In genomic region chr2:153161684-153162080, GRCm38 (mm10) we compare ENCODE assay signal across 8 mouse cellular contexts. TPM values are rescaled to one million over a fixed set of nuclear protein-coding genes. Genes with fewer than 3 reads are reported as not detected.
DNase-seq lines count a peak whose midpoint lies in the region; ATAC-seq and TF ChIP-seq lines count a peak whose summit lies in the region.

No protein-coding gene starts in this region.

- TF ChIP-seq POLR2A in lung, adult 2 months (IDR thresholded peaks at IDR 0.05; ENCODE audit: borderline replicate concordance, extremely low read depth, low read depth, low read length): no peak

- no peak for DNase-seq in lung, adult 2 months
- no peak for DNase-seq in lung, postnatal 10 days
- DNase-seq in embryonic facial prominence, embryonic 10.5 days (ENCODE audit: low spot score): no peak
- no peak for DNase-seq in spleen, adult 18-20 months
- DNase-seq in urinary bladder, postnatal 10 days (ENCODE audit: low spot score): no peak
- no peak for DNase-seq in left cerebral cortex, postnatal 4 days

- peak overlapping the region; percentile 94 for H3K4me3 ChIP-seq in lung, adult 2 months (replicated peaks; ENCODE audit: extremely low read depth, low read depth, low read length)
- H3K4me3 ChIP-seq in embryonic facial prominence, embryonic 10.5 days: peak overlapping the region; percentile 96
- peak overlapping the region; percentile 72 for H3K4me3 ChIP-seq in hindbrain, embryonic 15.5 days
- peak overlapping the region; percentile 81 for H3K4me3 ChIP-seq in midbrain, embryonic 13.5 days (replicated peaks)

- ATAC-seq in hindbrain, embryonic 15.5 days (ENCODE audit: low FRiP score, low read depth): peak; percentile 70
- ATAC-seq in midbrain, embryonic 13.5 days: peak; percentile 76

- intact Hi-C loops in left cerebral cortex, postnatal 4 days (cut with DNase I): no loop called here

- peaks cover 24% of the 10 kb centered on the region for H3K36me3 ChIP-seq in embryonic facial prominence, embryonic 10.5 days (replicated peaks)
- H3K36me3 ChIP-seq in hindbrain, embryonic 15.5 days: no peaks in the 10 kb centered on the region
- no peaks in the 10 kb centered on the region for H3K36me3 ChIP-seq in midbrain, embryonic 13.5 days

- TF ChIP-seq CTCF in lung, adult 2 months (IDR thresholded peaks at IDR 0.05; ENCODE audit: insufficient read depth, low read length): no peak

- peak overlapping the region; percentile 72 for H3K9ac ChIP-seq in hindbrain, embryonic 15.5 days
- H3K9ac ChIP-seq in midbrain, embryonic 13.5 days (replicated peaks): peak overlapping the region; percentile 92

- peaks cover 27% of the 10 kb centered on the region for H3K27me3 ChIP-seq in embryonic facial prominence, embryonic 10.5 days (replicated peaks; ENCODE audit: low read depth, poor library complexity, severe bottlenecking)
- no peaks in the 10 kb centered on the region for H3K27me3 ChIP-seq in hindbrain, embryonic 15.5 days
- no peaks in the 10 kb centered on the region for H3K27me3 ChIP-seq in midbrain, embryonic 13.5 days

- under 1% methylated on average over 16 of the region's 16 CpGs for WGBS in lung, adult 2 months
- WGBS in embryonic facial prominence, embryonic 10.5 days: 1% methylated on average over 16 of the region's 16 CpGs
- 0% methylated on average over 16 of the region's 16 CpGs for WGBS in hindbrain, embryonic 15.5 days
- WGBS in midbrain, embryonic 13.5 days: 0% methylated on average over 16 of the region's 16 CpGs

- H3K9me3 ChIP-seq in embryonic facial prominence, embryonic 10.5 days: no peaks in the 10 kb centered on the region
- H3K9me3 ChIP-seq in hindbrain, embryonic 15.5 days: no peaks in the 10 kb centered on the region
- H3K9me3 ChIP-seq in midbrain, embryonic 13.5 days: no peaks in the 10 kb centered on the region

- H3K27ac ChIP-seq in embryonic facial prominence, embryonic 10.5 days (replicated peaks): peak overlapping the region; percentile 93
- H3K27ac ChIP-seq in hindbrain, embryonic 15.5 days (replicated peaks): peak overlapping the region; percentile 98
- H3K27ac ChIP-seq in midbrain, embryonic 13.5 days: peak overlapping the region; percentile 90

- H3K4me2 ChIP-seq in hindbrain, embryonic 15.5 days: peak overlapping the region; percentile 81
- H3K4me2 ChIP-seq in midbrain, embryonic 13.5 days (replicated peaks): peak overlapping the region; percentile 97

- no peaks in the 10 kb centered on the region; the same call in 1 of the 2 replicates for H3K4me1 ChIP-seq in lung, adult 2 months (ENCODE audit: control insufficient read depth, insufficient read depth, low read length)
- peaks cover 9% of the 10 kb centered on the region for H3K4me1 ChIP-seq in embryonic facial prominence, embryonic 10.5 days
- peaks cover 17% of the 10 kb centered on the region for H3K4me1 ChIP-seq in hindbrain, embryonic 15.5 days (replicated peaks)
- H3K4me1 ChIP-seq in midbrain, embryonic 13.5 days (replicated peaks): peaks cover 15% of the 10 kb centered on the region

RNA-seq across cellular contexts. Expression of gene Tm9sf4, which starts 0.6 kb away (rescaled TPM):
- polyA plus RNA-seq in lung, adult 2 months (2012; rRNA removed): 32.7 and 45.8 TPM in 2 replicates
- polyA plus RNA-seq in embryonic facial prominence, embryonic 10.5 days (2016; fragmentation: Nextera tagmentation; extraction: Ambion mirVana): 68.2 and 73.0 TPM in 2 replicates
- polyA plus RNA-seq in hindbrain, embryonic 15.5 days (2015; fragmentation: Nextera tagmentation; extraction: Ambion mirVana): 77.8 and 85.6 TPM in 2 replicates
- 78.6 and 80.0 TPM in 2 replicates for polyA plus RNA-seq in midbrain, embryonic 13.5 days (2015; fragmentation: Nextera tagmentation; extraction: Ambion mirVana)
- 100 to 1,000 TPM; 118 to 120 TPM for total RNA-seq in left cerebral cortex, postnatal 4 days (2021)

RNA-seq across cellular contexts. Expression of gene Hck, which starts 53.4 kb away (rescaled TPM):
- 45.0 and 52.8 TPM in 2 replicates for polyA plus RNA-seq in lung, adult 2 months (2012; rRNA removed)
- polyA plus RNA-seq in embryonic facial prominence, embryonic 10.5 days (2016; fragmentation: Nextera tagmentation; extraction: Ambion mirVana): 1.3 and 1.4 TPM in 2 replicates
- 3.7 and 4.4 TPM in 2 replicates for polyA plus RNA-seq in hindbrain, embryonic 15.5 days (2015; fragmentation: Nextera tagmentation; extraction: Ambion mirVana)
- 1.3 TPM in 2 replicates for polyA plus RNA-seq in midbrain, embryonic 13.5 days (2015; fragmentation: Nextera tagmentation; extraction: Ambion mirVana)
- total RNA-seq in left cerebral cortex, postnatal 4 days (2021): 1 to 10 TPM; 3.6 to 3.8 TPM
